Mouse (Mus musculus): ENCODE data around the gene Camta1. TPM values are rescaled to one million over a fixed set of nuclear protein-coding genes. Genes with fewer than 3 reads are reported as not detected.

The Camta1 gene
- polyA plus RNA-seq, 1 experiment from 2014 or later: 140 TPM

DNA sequence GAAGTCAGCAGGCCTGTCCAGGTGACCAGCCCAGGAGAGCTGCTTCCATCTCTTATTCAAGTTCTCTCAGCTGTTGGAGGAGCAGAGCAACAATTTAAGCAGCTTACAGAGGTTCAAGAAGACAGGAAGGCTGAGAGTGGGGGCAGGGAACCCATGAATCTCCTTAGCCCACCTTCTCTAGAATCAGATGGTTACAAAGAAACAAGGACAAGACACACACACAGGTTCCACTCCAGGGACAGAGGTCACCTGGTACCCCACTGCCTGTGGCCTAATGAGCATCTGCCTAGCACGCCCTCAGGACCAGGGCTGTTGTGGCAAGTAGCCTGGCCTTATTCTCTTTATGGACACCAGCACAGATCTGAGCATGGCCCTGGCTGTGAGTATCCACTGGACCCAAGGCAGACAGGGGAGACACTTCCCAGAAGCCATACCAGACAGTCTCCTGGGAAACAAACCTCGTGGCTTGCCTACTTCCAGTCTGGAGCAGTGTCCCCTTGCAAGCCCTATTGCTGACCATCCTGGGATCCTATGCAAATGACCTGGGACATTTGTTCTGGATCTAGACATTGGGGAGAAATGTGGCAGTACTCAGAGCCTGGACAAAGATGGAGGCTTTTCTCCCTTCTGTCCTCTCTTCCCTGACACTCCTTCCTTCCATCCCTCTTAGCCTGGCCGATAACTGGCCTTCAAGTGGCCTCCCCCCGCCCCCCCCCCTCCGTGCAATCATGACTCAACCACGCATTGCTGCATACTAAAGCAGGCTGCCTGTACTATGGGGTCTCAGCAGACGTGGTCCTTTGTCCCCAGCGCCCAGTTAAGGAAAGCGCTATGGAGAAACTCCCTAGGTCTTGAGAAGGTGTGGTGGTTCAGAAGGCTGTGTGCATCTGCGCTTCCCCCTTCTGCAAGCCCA, 733.8 kb downstream of the Camta1 start:
- peaks cover 20% of the 10 kb centered on the region for H3K4me1 ChIP-seq (replicated peaks; ENCODE audit: control insufficient read depth, insufficient read depth, low read length)

GRCm38 (mm10) chr4:151118883-151119282, 742.8 kb downstream of the Camta1 start:
- DNase-seq (ENCODE audit: low spot score) (no peak), ATAC-seq (replicated peaks; ENCODE audit: low FRiP score) (no peak)
- H3K27ac ChIP-seq (ENCODE audit: low read depth, low read length): no peak overlapping the region
- WGBS: 88% methylated on average over 3 of the region's 3 CpGs
- no peaks in the 10 kb centered on the region for H3K4me1 ChIP-seq (replicated peaks; ENCODE audit: control insufficient read depth, insufficient read depth, low read length)
- peaks cover 6% of the 10 kb centered on the region; the same call in 1 of the 2 replicates for H3K36me3 ChIP-seq (ENCODE audit: control insufficient read depth, insufficient read depth, low read length)
- no peak overlapping the region for H3K4me3 ChIP-seq (ENCODE audit: low read depth, low read length)
- no peak overlapping the region for H3K4me2 ChIP-seq (ENCODE audit: low read depth, low read length, severe bottlenecking)
- H3K9ac ChIP-seq (ENCODE audit: low read length): no peak overlapping the region
- H3K9me3 ChIP-seq (ENCODE audit: control insufficient read depth, low read length): no peaks in the 10 kb centered on the region
- H3K27me3 ChIP-seq (ENCODE audit: control insufficient read depth, insufficient read depth, low read length): no peaks in the 10 kb centered on the region

More for the DNA sequence above, 733.8 kb downstream of the Camta1 start:
- no peaks in the 10 kb centered on the region for H3K9me3 ChIP-seq (ENCODE audit: control insufficient read depth, low read length)
- DNase-seq (ENCODE audit: low spot score) (peak; percentile 67), ATAC-seq (replicated peaks; ENCODE audit: low FRiP score) (peak; percentile 74)
- peak overlapping the region; percentile 99 for H3K27ac ChIP-seq (ENCODE audit: low read depth, low read length)
- H3K27me3 ChIP-seq (ENCODE audit: control insufficient read depth, insufficient read depth, low read length): no peaks in the 10 kb centered on the region
- no peaks in the 10 kb centered on the region for H3K36me3 ChIP-seq (ENCODE audit: control insufficient read depth, insufficient read depth, low read length)
- H3K4me2 ChIP-seq (ENCODE audit: low read depth, low read length, severe bottlenecking): peak overlapping the region; percentile 87
- peak overlapping the region; percentile 98 for H3K9ac ChIP-seq (ENCODE audit: low read length)
- peak overlapping the region; percentile 61 for H3K4me3 ChIP-seq (ENCODE audit: low read depth, low read length)
- 5% methylated on average over 10 of the region's 10 CpGs for WGBS

DNA sequence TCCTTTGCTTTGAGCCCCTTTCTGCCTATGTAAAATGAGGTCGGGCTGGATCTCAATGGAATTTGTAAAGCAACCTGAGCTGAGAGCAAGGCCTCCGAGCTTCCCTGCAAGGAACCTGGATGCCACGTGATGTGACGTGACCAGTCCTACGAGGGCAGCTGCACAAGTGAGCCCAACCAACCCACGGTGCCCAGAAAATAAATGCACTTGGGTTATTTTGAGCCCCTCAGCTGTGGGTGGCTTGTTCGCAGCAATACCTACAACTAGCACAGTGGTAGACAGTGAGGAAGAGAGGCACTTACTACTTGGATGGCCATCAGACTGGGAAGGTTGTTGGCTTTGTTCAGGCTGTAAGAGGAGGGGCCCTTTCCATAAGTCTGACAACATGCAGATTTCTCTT, 747.1 kb downstream of the Camta1 start:
- Histone ChIP-seq H3K27ac (ENCODE audit: low read depth, low read length) (no peak overlapping the region), H3K4me3 (ENCODE audit: low read depth, low read length) (no peak overlapping the region), H3K9me3 (ENCODE audit: control insufficient read depth, low read length) (no peaks in the 10 kb centered on the region), H3K36me3 (ENCODE audit: control insufficient read depth, insufficient read depth, low read length) (no peaks in the 10 kb centered on the region), H3K4me1 (replicated peaks; ENCODE audit: control insufficient read depth, insufficient read depth, low read length) (no peaks in the 10 kb centered on the region), H3K4me2 (ENCODE audit: low read depth, low read length, severe bottlenecking) (no peak overlapping the region), H3K9ac (ENCODE audit: low read length) (no peak overlapping the region), H3K27me3 (ENCODE audit: control insufficient read depth, insufficient read depth, low read length) (peaks cover 2% of the 10 kb centered on the region; the same call in 1 of the 2 replicates)
- WGBS: 92% methylated on average over 7 of the region's 7 CpGs
- ATAC-seq (replicated peaks; ENCODE audit: low FRiP score) (no peak), DNase-seq (ENCODE audit: low spot score) (no peak)

DNA sequence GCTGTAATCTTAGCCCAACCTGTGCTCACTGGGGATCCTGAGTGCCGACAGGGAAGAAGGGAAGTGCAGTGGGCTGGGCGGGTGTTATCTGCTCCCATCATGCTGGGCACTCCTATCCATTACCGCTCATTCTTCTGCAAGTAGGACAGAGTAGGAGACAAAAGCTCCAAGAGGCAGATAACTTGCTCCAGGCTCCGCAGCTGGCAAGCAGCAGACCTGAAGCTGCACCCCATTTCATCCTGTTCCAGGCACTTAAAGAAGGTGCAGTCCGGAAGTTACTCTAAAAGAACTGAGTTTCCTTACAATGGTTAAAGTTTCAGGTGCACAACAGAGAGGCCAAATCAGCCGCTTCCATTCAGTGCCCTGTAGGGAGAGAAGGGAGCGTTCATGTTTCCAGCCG, 750.5 kb downstream of the Camta1 start:
- H3K36me3 ChIP-seq (ENCODE audit: control insufficient read depth, insufficient read depth, low read length): no peaks in the 10 kb centered on the region
- H3K27ac ChIP-seq (ENCODE audit: low read depth, low read length): no peak overlapping the region
- no peak for DNase-seq (ENCODE audit: low spot score)
- no peak for ATAC-seq (replicated peaks; ENCODE audit: low FRiP score)
- no peaks in the 10 kb centered on the region for H3K9me3 ChIP-seq (ENCODE audit: control insufficient read depth, low read length)
- peaks cover 6% of the 10 kb centered on the region; the same call in 1 of the 2 replicates for H3K4me1 ChIP-seq (replicated peaks; ENCODE audit: control insufficient read depth, insufficient read depth, low read length)
- 74% methylated on average over 8 of the region's 8 CpGs for WGBS
- no peak overlapping the region for H3K9ac ChIP-seq (ENCODE audit: low read length)
- peaks cover 2% of the 10 kb centered on the region; the same call in 1 of the 2 replicates for H3K27me3 ChIP-seq (ENCODE audit: control insufficient read depth, insufficient read depth, low read length)
- no peak overlapping the region for H3K4me2 ChIP-seq (ENCODE audit: low read depth, low read length, severe bottlenecking)
- H3K4me3 ChIP-seq (ENCODE audit: low read depth, low read length): no peak overlapping the region

GRCm38 (mm10) chr4:151108834-151109241, 752.8 kb downstream of the Camta1 start:
- H3K36me3 ChIP-seq (ENCODE audit: control insufficient read depth, insufficient read depth, low read length): no peaks in the 10 kb centered on the region
- 0 out of 2 replicates have a peak overlapping the region, but pooled peaks have one; percentile 31 for H3K27ac ChIP-seq (ENCODE audit: low read depth, low read length)
- WGBS: 3% methylated on average over 14 of the region's 20 CpGs
- H3K4me3 ChIP-seq (ENCODE audit: low read depth, low read length): peak overlapping the region; percentile 81
- H3K27me3 ChIP-seq (ENCODE audit: control insufficient read depth, insufficient read depth, low read length): peaks cover 2% of the 10 kb centered on the region; the same call in 1 of the 2 replicates
- no peaks in the 10 kb centered on the region for H3K9me3 ChIP-seq (ENCODE audit: control insufficient read depth, low read length)
- peak; percentile 58 for DNase-seq (ENCODE audit: low spot score)
- H3K4me2 ChIP-seq (ENCODE audit: low read depth, low read length, severe bottlenecking): peak overlapping the region; percentile 80
- H3K9ac ChIP-seq (ENCODE audit: low read length): peak overlapping the region; percentile 92
- ATAC-seq (replicated peaks; ENCODE audit: low FRiP score): peak; percentile 47
- peaks cover 8% of the 10 kb centered on the region; the same call in 1 of the 2 replicates for H3K4me1 ChIP-seq (replicated peaks; ENCODE audit: control insufficient read depth, insufficient read depth, low read length)

GRCm38 (mm10) chr4:151108028-151108771, 753.5 kb downstream of the Camta1 start:
- H3K4me1 ChIP-seq (replicated peaks; ENCODE audit: control insufficient read depth, insufficient read depth, low read length): peaks cover 8% of the 10 kb centered on the region; the same call in 1 of the 2 replicates
- H3K27me3 ChIP-seq (ENCODE audit: control insufficient read depth, insufficient read depth, low read length): peaks cover 2% of the 10 kb centered on the region; the same call in 1 of the 2 replicates
- H3K9me3 ChIP-seq (ENCODE audit: control insufficient read depth, low read length): no peaks in the 10 kb centered on the region
- no peaks in the 10 kb centered on the region for H3K36me3 ChIP-seq (ENCODE audit: control insufficient read depth, insufficient read depth, low read length)
- H3K4me2 ChIP-seq (ENCODE audit: low read depth, low read length, severe bottlenecking): peak overlapping the region; percentile 80
- H3K27ac ChIP-seq (ENCODE audit: low read depth, low read length): peak overlapping the region; percentile 83
- DNase-seq (ENCODE audit: low spot score) (peak; percentile 98), ATAC-seq (replicated peaks; ENCODE audit: low FRiP score) (peak; percentile 99)
- H3K9ac ChIP-seq (ENCODE audit: low read length): peak overlapping the region; percentile 92
- WGBS: 1% methylated on average over 101 of the region's 101 CpGs
- H3K4me3 ChIP-seq (ENCODE audit: low read depth, low read length): peak overlapping the region; percentile 81

- ATAC-seq (replicated peaks; ENCODE audit: low FRiP score) (peak; percentile 40; the same call in 1 of the 2 replicates), DNase-seq (ENCODE audit: low spot score) (peak; percentile 77)
- Histone ChIP-seq H3K9ac (ENCODE audit: low read length) (peak overlapping the region; percentile 92), H3K4me3 (ENCODE audit: low read depth, low read length) (peak overlapping the region; percentile 81), H3K4me2 (ENCODE audit: low read depth, low read length, severe bottlenecking) (peak overlapping the region; percentile 80), H3K36me3 (ENCODE audit: control insufficient read depth, insufficient read depth, low read length) (no peaks in the 10 kb centered on the region), H3K27me3 (ENCODE audit: control insufficient read depth, insufficient read depth, low read length) (peaks cover 2% of the 10 kb centered on the region; the same call in 1 of the 2 replicates), H3K4me1 (replicated peaks; ENCODE audit: control insufficient read depth, insufficient read depth, low read length) (peaks cover 8% of the 10 kb centered on the region; the same call in 1 of the 2 replicates), H3K27ac (ENCODE audit: low read depth, low read length) (peak overlapping the region; percentile 83), H3K9me3 (ENCODE audit: control insufficient read depth, low read length) (no peaks in the 10 kb centered on the region)
- 3% methylated on average over 58 of the region's 60 CpGs for WGBS
Observed at GRCm38 (mm10) chr4:151107131-151108001, 754.3 kb downstream of the Camta1 start.

Measured in forebrain, embryonic 11.5 days (tissue).